Mouse (Mus musculus) limb, embryonic 10.5 days (tissue): ENCODE measurements around the gene Vps37b. TPM values are rescaled to one million over a fixed set of nuclear protein-coding genes. Genes with fewer than 3 reads are reported as not detected.

Experiments
- DNase-seq: peaks from one replicate; pipeline ENCODE4 v3.0.0-alpha.2; 2017; ENCODE audit warnings: low spot score
- H3K27ac ChIP-seq: fragments of 300-500 bp; sonication (generic); 2 replicates; pipeline ENCODE4 v1.5.1; 2016; ENCODE audit warnings: mild to moderate bottlenecking
- H3K27me3 ChIP-seq: fragments of 300-500 bp; sonication (generic); 2 replicates; pipeline ENCODE4 v1.6.1; 2016; ENCODE audit warnings: low read depth, mild to moderate bottlenecking; ENCODE audit not compliant: poor library complexity, severe bottlenecking
- H3K36me3 ChIP-seq: fragments of 300-500 bp; sonication (generic); 2 replicates; pipeline ENCODE4 v1.6.1; 2016; ENCODE audit warnings: mild to moderate bottlenecking, moderate library complexity
- H3K4me1 ChIP-seq: fragments of 300-500 bp; sonication (generic); 2 replicates; pipeline ENCODE4 v1.6.1; 2016
- H3K4me3 ChIP-seq: fragments of 300-500 bp; sonication (generic); 2 replicates; pipeline ENCODE4 v1.5.1; 2016; ENCODE audit warnings: mild to moderate bottlenecking, moderate library complexity
- H3K9me3 ChIP-seq: fragments of 300-500 bp; sonication (generic); replicated peaks from 2 replicates; pipeline ENCODE4 v1.6.1; 2016; ENCODE audit warnings: mild to moderate bottlenecking
- WGBS: fragments of 180-500 bp; shearing (Covaris S2); methylation state at CpG from one replicate; pipeline ENCODE4 v1.1.7; 2016; 5-methylcytosine and 5-hydroxymethylcytosine counted together
- polyA plus RNA-seq: library from polyadenylated mRNA; unstranded; fragments of >200 nt; fragmentation: Nextera tagmentation; extraction: Ambion mirVana; gene quantifications from 2 replicates; pipeline ENCODE4 v1.2.1, GENCODE M21; 2016

Gene Vps37b
- polyA plus RNA-seq, 1 experiment from 2014 or later, result 42.6 TPM

DNA sequence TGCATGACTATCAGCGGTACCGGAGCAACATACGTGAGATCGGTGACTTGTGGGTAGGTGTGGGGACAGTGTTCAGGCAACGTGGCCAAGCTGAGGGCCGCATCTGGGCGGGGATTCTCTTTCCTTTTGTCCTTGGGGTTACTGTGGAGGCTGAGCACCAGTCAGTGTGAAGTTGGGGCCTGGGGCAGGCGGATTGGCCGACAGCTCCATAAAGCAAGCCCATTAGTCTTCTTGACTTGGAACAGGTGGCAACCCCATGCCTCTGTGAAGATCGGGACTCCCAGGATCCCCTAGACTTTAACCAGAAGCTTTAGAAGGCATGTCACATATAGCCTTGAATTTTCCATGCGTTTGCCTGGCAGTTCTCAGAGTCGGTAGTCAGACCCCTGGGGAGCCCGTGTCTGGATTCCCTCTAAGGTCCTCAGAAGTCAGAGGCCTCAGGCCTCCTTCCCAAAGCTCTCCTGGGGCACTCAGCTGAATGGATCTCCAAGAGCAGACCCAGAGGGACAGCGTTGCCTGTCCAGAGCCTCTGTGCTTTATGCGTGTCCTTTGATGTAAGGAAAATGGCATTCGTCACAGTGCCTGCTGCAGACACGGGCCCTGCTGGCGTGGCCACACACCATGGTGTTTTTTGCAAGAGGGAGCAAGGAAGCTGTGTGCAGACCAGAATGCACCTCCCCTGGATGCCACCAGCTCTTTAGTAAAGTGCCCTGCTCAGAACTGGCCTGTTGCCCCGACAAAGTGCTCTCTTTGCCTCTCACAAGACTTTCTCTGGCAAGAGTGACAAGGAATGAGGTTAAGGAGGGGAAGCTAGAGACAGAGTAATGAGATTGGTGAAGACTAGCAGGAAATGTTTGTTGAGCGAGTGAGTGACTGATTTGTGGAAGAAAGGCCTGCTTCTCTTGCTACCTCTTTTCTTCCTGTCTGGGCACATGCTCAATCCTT, 41.9 kb downstream of the Vps37b start:
- no peaks in the 10 kb centered on the region for H3K9me3 ChIP-seq
- H3K4me1 ChIP-seq, result peaks cover 45% of the 10 kb centered on the region
- H3K27ac ChIP-seq, result no peak overlapping the region
- H3K36me3 ChIP-seq, result no peaks in the 10 kb centered on the region
- H3K27me3 ChIP-seq, result no peaks in the 10 kb centered on the region
- 63% methylated on average over 20 of the region's 20 CpGs for WGBS
- DNase-seq, result no peak
- H3K4me3 ChIP-seq, result no peak overlapping the region

- Histone ChIP-seq H3K4me1 (peaks cover 50% of the 10 kb centered on the region), H3K27ac (peak overlapping the region; percentile 0; the same call in 1 of the 2 replicates), H3K36me3 (no peaks in the 10 kb centered on the region), H3K4me3 (no peak overlapping the region), H3K9me3 (no peaks in the 10 kb centered on the region), H3K27me3 (no peaks in the 10 kb centered on the region)
- DNase-seq, result no peak
- 84% methylated on average over 4 of the region's 4 CpGs for WGBS
These were observed 44.6 kb downstream of the Vps37b start for GRCm38 (mm10) chr5:123987511-123987910.

- Histone ChIP-seq H3K27me3 (no peaks in the 10 kb centered on the region), H3K36me3 (no peaks in the 10 kb centered on the region), H3K27ac (peak overlapping the region; percentile 0; the same call in 1 of the 2 replicates), H3K4me1 (peaks cover 47% of the 10 kb centered on the region), H3K4me3 (no peak overlapping the region), H3K9me3 (no peaks in the 10 kb centered on the region)
- no peak for DNase-seq
- WGBS, result 48% methylated on average over 2 of the region's 2 CpGs
These were observed 45.1 kb downstream of the Vps37b start for GRCm38 (mm10) chr5:123986925-123987324.

DNA sequence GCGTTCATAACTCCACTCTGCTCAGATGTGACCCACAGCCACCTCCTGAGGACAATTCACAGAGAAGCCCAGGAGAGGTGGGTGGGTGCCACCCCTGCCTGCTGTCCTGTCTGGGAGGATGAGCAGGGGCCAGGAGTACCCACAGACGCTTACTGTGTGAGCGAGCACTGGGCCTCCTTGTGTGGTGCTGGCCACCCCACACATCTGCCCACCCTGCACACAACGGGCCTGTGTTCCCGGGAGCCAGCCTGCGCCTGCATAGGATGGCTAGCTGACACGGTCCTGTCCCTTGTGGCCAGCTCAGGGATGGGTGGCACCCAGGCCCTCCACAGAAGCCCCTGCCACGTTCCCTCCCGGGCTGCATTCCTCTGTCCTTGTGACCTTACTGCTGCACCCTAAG, 46.6 kb downstream of the Vps37b start:
- Histone ChIP-seq H3K36me3 (no peaks in the 10 kb centered on the region), H3K4me3 (no peak overlapping the region), H3K4me1 (peaks cover 49% of the 10 kb centered on the region), H3K27ac (peak overlapping the region; percentile 10; the same call in 1 of the 2 replicates), H3K27me3 (no peaks in the 10 kb centered on the region), H3K9me3 (no peaks in the 10 kb centered on the region)
- DNase-seq, result no peak
- 78% methylated on average over 9 of the region's 9 CpGs for WGBS

DNA sequence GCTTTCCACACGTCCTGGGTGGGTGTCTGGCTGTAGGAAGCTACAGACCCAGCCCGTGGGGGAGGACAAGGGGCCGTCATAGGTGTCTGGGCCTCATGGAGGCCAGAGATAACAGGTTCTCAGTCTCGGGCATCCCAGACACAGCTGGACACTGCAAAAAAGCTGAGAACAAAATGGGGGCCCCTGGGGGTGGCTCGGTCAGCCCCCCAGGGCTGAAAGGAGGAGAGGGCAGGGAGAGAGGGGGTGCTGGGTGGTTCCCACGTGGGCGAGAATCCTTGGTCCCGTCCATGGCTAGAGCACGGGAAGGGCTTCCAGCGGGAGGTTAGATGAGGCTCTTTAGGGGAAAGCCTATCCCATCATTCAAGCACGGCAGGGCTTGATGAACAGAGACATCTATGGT, 49.2 kb downstream of the Vps37b start:
- no peaks in the 10 kb centered on the region for H3K27me3 ChIP-seq
- no peak overlapping the region for H3K27ac ChIP-seq
- H3K4me3 ChIP-seq, result no peak overlapping the region
- H3K36me3 ChIP-seq, result no peaks in the 10 kb centered on the region
- H3K4me1 ChIP-seq, result peaks cover 43% of the 10 kb centered on the region
- H3K9me3 ChIP-seq, result no peaks in the 10 kb centered on the region
- DNase-seq, result no peak
- WGBS, result 83% methylated on average over 11 of the region's 11 CpGs

- peaks cover 41% of the 10 kb centered on the region for H3K4me1 ChIP-seq
- H3K9me3 ChIP-seq, result no peaks in the 10 kb centered on the region
- no peak for DNase-seq
- no peaks in the 10 kb centered on the region for H3K36me3 ChIP-seq
- peaks cover 6% of the 10 kb centered on the region for H3K27me3 ChIP-seq
- no peak overlapping the region for H3K27ac ChIP-seq
- H3K4me3 ChIP-seq, result no peak overlapping the region
- 86% methylated on average over 6 of the region's 6 CpGs for WGBS
These were observed 50.9 kb downstream of the Vps37b start for GRCm38 (mm10) chr5:123981250-123981554.

- H3K4me3 ChIP-seq, result no peak overlapping the region
- H3K27me3 ChIP-seq, result peaks cover 11% of the 10 kb centered on the region
- H3K9me3 ChIP-seq, result no peaks in the 10 kb centered on the region
- peaks cover 36% of the 10 kb centered on the region for H3K4me1 ChIP-seq
- WGBS, result 85% methylated on average over 9 of the region's 9 CpGs
- no peaks in the 10 kb centered on the region for H3K36me3 ChIP-seq
- no peak for DNase-seq
- H3K27ac ChIP-seq, result no peak overlapping the region
These were observed 51.4 kb downstream of the Vps37b start for GRCm38 (mm10) chr5:123980521-123981249.

GRCm38 (mm10) chr5:123979980-123980369, 52.1 kb downstream of the Vps37b start:
- DNase-seq, result no peak
- Histone ChIP-seq H3K4me1 (peaks cover 31% of the 10 kb centered on the region), H3K4me3 (no peak overlapping the region), H3K27ac (no peak overlapping the region), H3K36me3 (no peaks in the 10 kb centered on the region), H3K27me3 (peaks cover 18% of the 10 kb centered on the region), H3K9me3 (no peaks in the 10 kb centered on the region)
- WGBS, result 57% methylated on average over 4 of the region's 4 CpGs

DNA sequence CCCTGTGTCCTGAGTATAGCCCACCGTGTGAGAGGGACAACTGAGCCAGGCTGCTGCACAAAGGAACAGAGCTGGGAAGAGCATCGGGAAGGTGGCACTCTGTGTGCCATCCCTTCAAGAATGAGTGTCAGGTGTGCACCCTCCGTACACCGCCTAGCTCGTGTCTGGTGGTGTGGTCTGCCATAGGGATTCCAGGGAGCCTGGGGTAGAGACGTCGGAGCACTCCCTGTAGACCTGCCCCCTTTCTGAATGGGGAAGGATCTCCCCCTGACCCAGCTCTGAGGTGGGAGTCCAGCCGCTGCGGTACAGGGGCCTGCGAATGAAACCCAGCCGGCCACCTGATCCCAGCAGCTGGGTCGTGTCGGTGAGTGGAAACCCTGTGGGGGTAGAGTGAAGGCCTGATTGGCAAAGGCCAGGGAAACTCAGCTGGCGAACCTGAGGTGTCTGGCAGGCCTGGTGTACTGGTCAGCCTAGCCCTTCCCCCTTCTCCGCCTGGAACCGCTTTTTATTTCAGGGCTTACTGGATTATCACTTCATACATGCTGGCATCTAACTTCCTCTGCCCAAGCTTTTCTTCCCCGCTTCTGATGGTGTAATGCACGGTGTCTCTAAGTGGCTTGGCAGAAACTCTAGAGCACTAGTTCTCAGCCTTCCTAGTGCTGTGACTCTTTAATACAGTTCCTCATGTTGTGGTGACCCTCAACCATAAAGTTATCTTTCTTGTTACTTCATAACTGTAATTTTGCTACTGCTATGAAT, 52.7 kb downstream of the Vps37b start:
- no peaks in the 10 kb centered on the region for H3K36me3 ChIP-seq
- no peaks in the 10 kb centered on the region for H3K9me3 ChIP-seq
- peaks cover 36% of the 10 kb centered on the region for H3K4me1 ChIP-seq
- WGBS, result 81% methylated on average over 18 of the region's 18 CpGs
- no peak for DNase-seq
- peaks cover 24% of the 10 kb centered on the region for H3K27me3 ChIP-seq
- H3K27ac ChIP-seq, result no peak overlapping the region
- no peak overlapping the region for H3K4me3 ChIP-seq

DNA sequence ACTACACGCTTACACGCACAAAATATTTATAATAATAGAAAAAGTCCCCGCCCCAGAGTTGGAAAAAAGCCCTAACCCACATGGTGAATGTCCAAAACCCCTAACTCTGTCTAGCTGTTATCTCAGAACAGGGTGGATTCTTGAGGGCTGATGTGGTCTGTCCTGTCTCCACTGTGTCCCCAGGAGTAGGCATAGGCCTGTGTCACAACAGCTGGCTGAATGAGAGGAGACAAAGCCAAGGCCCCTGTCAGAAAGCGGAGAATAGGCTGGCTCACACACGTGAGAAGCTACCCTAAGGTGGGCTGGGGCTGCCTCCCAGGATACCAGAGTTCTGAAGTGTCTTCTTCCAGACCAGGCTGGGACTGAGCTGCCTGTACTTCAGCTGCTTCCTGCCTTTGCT, 53.9 kb downstream of the Vps37b start:
- Histone ChIP-seq H3K27me3 (peaks cover 35% of the 10 kb centered on the region), H3K4me1 (peaks cover 49% of the 10 kb centered on the region), H3K36me3 (no peaks in the 10 kb centered on the region), H3K4me3 (no peak overlapping the region), H3K27ac (no peak overlapping the region), H3K9me3 (no peaks in the 10 kb centered on the region)
- no peak for DNase-seq
- 82% methylated on average over 5 of the region's 5 CpGs for WGBS

- 29% methylated on average over 3 of the region's 3 CpGs for WGBS
- H3K27ac ChIP-seq, result no peak overlapping the region
- H3K9me3 ChIP-seq, result no peaks in the 10 kb centered on the region
These were observed 54.8 kb downstream of the Vps37b start for GRCm38 (mm10) chr5:123977231-123977630.

DNA sequence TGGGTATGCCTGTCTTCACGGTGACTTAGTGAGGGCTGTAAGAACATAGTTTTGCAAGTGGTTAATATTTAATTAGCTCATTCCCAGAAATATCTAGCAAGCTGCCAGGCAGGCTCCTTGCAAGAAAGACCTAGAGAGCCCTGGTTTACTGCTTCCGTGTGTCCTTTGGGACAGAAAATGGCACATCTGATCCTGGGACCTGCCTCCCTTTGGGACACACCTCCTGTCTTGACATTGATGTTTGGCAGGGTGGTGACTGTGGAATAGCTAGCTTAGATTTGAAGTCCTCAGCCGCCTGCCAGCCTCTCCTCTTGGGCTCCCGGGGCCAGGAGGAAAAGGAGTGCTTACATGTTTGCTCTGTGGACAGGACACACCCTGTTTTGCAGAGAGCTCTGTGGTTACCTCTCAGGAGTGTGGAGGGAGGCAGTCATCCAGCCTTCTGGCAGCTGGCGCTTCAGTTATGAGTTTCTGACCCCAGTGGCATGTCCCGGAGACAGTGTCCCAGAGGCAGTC, 56.3 kb downstream of the Vps37b start:
- H3K36me3 ChIP-seq, result no peaks in the 10 kb centered on the region
- H3K27ac ChIP-seq, result no peak overlapping the region
- 71% methylated on average over 6 of the region's 6 CpGs for WGBS
- H3K4me1 ChIP-seq, result peaks cover 39% of the 10 kb centered on the region
- H3K4me3 ChIP-seq, result no peak overlapping the region
- peaks cover 50% of the 10 kb centered on the region for H3K27me3 ChIP-seq
- no peak for DNase-seq
- H3K9me3 ChIP-seq, result no peaks in the 10 kb centered on the region

More at GRCm38 (mm10) chr5:123977231-123977630, 54.8 kb downstream of the Vps37b start:
- H3K4me3 ChIP-seq, result no peak overlapping the region
- peaks cover 44% of the 10 kb centered on the region for H3K4me1 ChIP-seq
- peaks cover 44% of the 10 kb centered on the region for H3K27me3 ChIP-seq
- no peaks in the 10 kb centered on the region for H3K36me3 ChIP-seq
- DNase-seq, result no peak
